Mouse (Mus musculus): Measurements from ENCODE around the gene Vps29. TPM values are rescaled to one million over a fixed set of nuclear protein-coding genes. Genes with fewer than 3 reads are reported as not detected.

The Vps29 gene
- polyA plus RNA-seq, 1 experiment from 2014 or later: 184 TPM

DNA sequence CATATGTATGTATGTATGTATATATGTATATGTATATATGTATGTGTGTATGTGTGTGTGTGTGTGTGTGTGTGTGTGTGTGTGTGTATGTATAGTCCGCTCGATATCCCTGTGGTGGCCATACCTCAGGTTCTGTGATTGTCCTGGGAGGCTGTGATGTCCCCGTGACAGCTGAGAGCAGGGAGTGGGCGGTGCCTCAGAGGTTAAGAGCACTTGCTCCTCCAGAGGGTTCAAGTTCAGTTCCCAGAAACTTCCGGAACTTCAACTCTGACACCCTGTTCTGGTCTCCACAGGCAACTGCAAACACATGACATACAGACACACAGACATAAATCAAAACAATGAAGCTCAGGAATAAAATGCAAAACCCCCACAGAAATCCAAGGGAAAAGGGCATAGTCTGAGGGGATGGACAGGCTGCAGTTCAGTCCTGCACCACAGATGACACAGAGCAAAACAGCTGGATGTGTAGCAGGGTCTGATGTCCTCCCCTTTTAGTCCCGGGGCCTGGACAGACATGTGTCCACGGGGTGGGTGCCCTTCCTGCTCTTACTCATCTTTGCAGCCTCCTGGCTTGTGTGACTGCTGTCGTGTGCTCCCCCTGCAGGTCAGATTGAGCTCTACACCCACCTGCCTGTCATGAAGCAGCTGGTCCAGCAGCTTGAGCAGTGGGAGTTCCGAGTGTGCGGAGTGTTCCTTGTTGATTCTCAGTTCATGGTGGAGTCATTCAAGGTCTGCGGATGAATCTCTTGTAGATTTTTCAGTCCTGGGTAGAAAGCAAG, 25.4 kb downstream of the Vps29 start:
- H3K4me3 ChIP-seq (replicated peaks): no peak overlapping the region
- H3K9me3 ChIP-seq (replicated peaks): no peaks in the 10 kb centered on the region
- H3K9ac ChIP-seq: no peak overlapping the region
- WGBS: 55% methylated on average over 11 of the region's 11 CpGs
- no peak overlapping the region for H3K4me2 ChIP-seq (replicated peaks)
- ATAC-seq (ENCODE audit: insufficient number of reproducible peaks, low FRiP score, low TSS enrichment, low read depth): peak; percentile 34; the same call in 1 of the 2 replicates
- H3K27me3 ChIP-seq: no peaks in the 10 kb centered on the region
- peaks cover 46% of the 10 kb centered on the region for H3K36me3 ChIP-seq
- no peaks in the 10 kb centered on the region for H3K4me1 ChIP-seq
- H3K27ac ChIP-seq (replicated peaks): no peak overlapping the region

GRCm38 (mm10) chr5:122390006-122390405, 35.8 kb downstream of the Vps29 start:
- no peak for ATAC-seq (ENCODE audit: insufficient number of reproducible peaks, low FRiP score, low TSS enrichment, low read depth)
- Histone ChIP-seq H3K9me3 (replicated peaks) (no peaks in the 10 kb centered on the region), H3K4me3 (replicated peaks) (no peak overlapping the region), H3K27me3 (no peaks in the 10 kb centered on the region), H3K27ac (replicated peaks) (no peak overlapping the region), H3K9ac (no peak overlapping the region), H3K4me2 (replicated peaks) (no peak overlapping the region), H3K36me3 (no peaks in the 10 kb centered on the region), H3K4me1 (peaks cover 11% of the 10 kb centered on the region)
- WGBS: 86% methylated on average over 5 of the region's 5 CpGs

GRCm38 (mm10) chr5:122390671-122391070, 36.5 kb downstream of the Vps29 start:
- Histone ChIP-seq H3K4me3 (replicated peaks) (no peak overlapping the region), H3K27ac (replicated peaks) (no peak overlapping the region), H3K36me3 (no peaks in the 10 kb centered on the region), H3K9ac (no peak overlapping the region), H3K27me3 (no peaks in the 10 kb centered on the region), H3K4me1 (peaks cover 11% of the 10 kb centered on the region), H3K9me3 (replicated peaks) (no peaks in the 10 kb centered on the region), H3K4me2 (replicated peaks) (no peak overlapping the region)
- no peak for ATAC-seq (ENCODE audit: insufficient number of reproducible peaks, low FRiP score, low TSS enrichment, low read depth)

- Histone ChIP-seq H3K27me3 (no peaks in the 10 kb centered on the region), H3K4me2 (replicated peaks) (peak overlapping the region; percentile 77), H3K9ac (no peak overlapping the region), H3K4me3 (replicated peaks) (peak overlapping the region; percentile 76), H3K27ac (replicated peaks) (no peak overlapping the region), H3K4me1 (peaks cover 11% of the 10 kb centered on the region), H3K36me3 (no peaks in the 10 kb centered on the region), H3K9me3 (replicated peaks) (no peaks in the 10 kb centered on the region)
- no peak for ATAC-seq (ENCODE audit: insufficient number of reproducible peaks, low FRiP score, low TSS enrichment, low read depth)
- WGBS: 53% methylated on average over 16 of the region's 16 CpGs
These were observed 37.1 kb downstream of the Vps29 start for GRCm38 (mm10) chr5:122391178-122391785.

GRCm38 (mm10) chr5:122391786-122392180, 37.6 kb downstream of the Vps29 start, which contains the start of gene Arpc3:
Gene Arpc3 (plus strand): TSS chr5:122391878.
- H3K27ac ChIP-seq (replicated peaks): 0 out of 2 replicates have a peak within 1 kb of the TSS, but pooled peaks have one; percentile 24
- WGBS: under 1% methylated on average over 39 of the region's 39 CpGs

GRCm38 (mm10) chr5:122392227-122393004, 38.2 kb downstream of the Vps29 start:
- H3K4me1 ChIP-seq: peaks cover 11% of the 10 kb centered on the region
- H3K9me3 ChIP-seq (replicated peaks): no peaks in the 10 kb centered on the region
- H3K4me3 ChIP-seq (replicated peaks): peak overlapping the region; percentile 76
- H3K27me3 ChIP-seq: no peaks in the 10 kb centered on the region
- peak overlapping the region; percentile 77 for H3K4me2 ChIP-seq (replicated peaks)
- WGBS: 13% methylated on average over 19 of the region's 19 CpGs
- H3K9ac ChIP-seq: peak overlapping the region; percentile 68
- no peak for ATAC-seq (ENCODE audit: insufficient number of reproducible peaks, low FRiP score, low TSS enrichment, low read depth)
- peaks cover 10% of the 10 kb centered on the region; the same call in 1 of the 2 replicates for H3K36me3 ChIP-seq
- 0 out of 2 replicates have a peak overlapping the region, but pooled peaks have one; percentile 24 for H3K27ac ChIP-seq (replicated peaks)

More at GRCm38 (mm10) chr5:122391786-122392180, 37.6 kb downstream of the Vps29 start, which contains the start of gene Arpc3:
- Histone ChIP-seq H3K27me3 (no peaks in the 10 kb centered on the region), H3K9me3 (replicated peaks) (no peaks in the 10 kb centered on the region), H3K4me2 (replicated peaks) (peak within 1 kb of the TSS; percentile 77), H3K4me3 (replicated peaks) (peak within 1 kb of the TSS; percentile 76), H3K9ac (peak within 1 kb of the TSS; percentile 68), H3K36me3 (peaks cover 3% of the 10 kb centered on the region; the same call in 1 of the 2 replicates), H3K4me1 (peaks cover 11% of the 10 kb centered on the region)
- peak; percentile 83 for ATAC-seq (ENCODE audit: insufficient number of reproducible peaks, low FRiP score, low TSS enrichment, low read depth)

- Histone ChIP-seq H3K27ac (replicated peaks) (no peak overlapping the region), H3K4me3 (replicated peaks) (no peak overlapping the region), H3K9me3 (replicated peaks) (no peaks in the 10 kb centered on the region), H3K9ac (no peak overlapping the region), H3K27me3 (no peaks in the 10 kb centered on the region), H3K36me3 (peaks cover 18% of the 10 kb centered on the region; the same call in 1 of the 2 replicates), H3K4me2 (replicated peaks) (no peak overlapping the region), H3K4me1 (peaks cover 11% of the 10 kb centered on the region)
- ATAC-seq (ENCODE audit: insufficient number of reproducible peaks, low FRiP score, low TSS enrichment, low read depth): no peak
- WGBS: 48% methylated on average over 2 of the region's 2 CpGs
These were observed 39.7 kb downstream of the Vps29 start for GRCm38 (mm10) chr5:122393887-122394286.

GRCm38 (mm10) chr5:122396791-122397190, 42.6 kb downstream of the Vps29 start:
- WGBS: 89% methylated on average over 10 of the region's 10 CpGs
- Histone ChIP-seq H3K4me3 (replicated peaks) (no peak overlapping the region), H3K4me1 (peaks cover 11% of the 10 kb centered on the region), H3K36me3 (peaks cover 38% of the 10 kb centered on the region), H3K27ac (replicated peaks) (no peak overlapping the region), H3K27me3 (no peaks in the 10 kb centered on the region), H3K4me2 (replicated peaks) (no peak overlapping the region), H3K9ac (no peak overlapping the region), H3K9me3 (replicated peaks) (no peaks in the 10 kb centered on the region)
- 0 out of 2 replicates have a peak, but pooled peaks have one; percentile 16 for ATAC-seq (ENCODE audit: insufficient number of reproducible peaks, low FRiP score, low TSS enrichment, low read depth)

DNA sequence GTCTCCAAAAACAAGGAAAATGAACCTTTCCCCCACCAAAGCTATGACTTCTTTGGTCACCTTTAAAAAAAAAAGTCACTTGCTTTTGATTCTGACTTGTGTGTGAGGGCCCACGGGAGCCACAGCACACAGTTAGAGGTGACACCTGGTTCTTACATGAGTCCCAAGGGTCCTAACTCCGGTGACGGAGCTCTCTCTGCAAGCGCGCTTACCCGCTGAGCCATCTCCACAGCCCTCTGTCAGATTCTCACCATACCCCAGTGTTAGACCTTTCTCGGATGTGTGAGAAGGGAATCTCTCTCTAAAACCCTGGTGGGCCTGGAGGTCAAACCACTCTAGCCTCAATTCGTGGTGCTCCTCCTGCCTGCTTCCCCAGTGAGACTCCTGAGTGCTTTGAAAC, 43.3 kb downstream of the Vps29 start:
- H3K9me3 ChIP-seq (replicated peaks): no peaks in the 10 kb centered on the region
- no peaks in the 10 kb centered on the region for H3K27me3 ChIP-seq
- no peak overlapping the region for H3K9ac ChIP-seq
- ATAC-seq (ENCODE audit: insufficient number of reproducible peaks, low FRiP score, low TSS enrichment, low read depth): no peak
- H3K4me1 ChIP-seq: peaks cover 9% of the 10 kb centered on the region
- peaks cover 45% of the 10 kb centered on the region for H3K36me3 ChIP-seq
- WGBS: 89% methylated on average over 8 of the region's 8 CpGs
- no peak overlapping the region for H3K4me3 ChIP-seq (replicated peaks)
- no peak overlapping the region for H3K27ac ChIP-seq (replicated peaks)
- H3K4me2 ChIP-seq (replicated peaks): no peak overlapping the region

DNA sequence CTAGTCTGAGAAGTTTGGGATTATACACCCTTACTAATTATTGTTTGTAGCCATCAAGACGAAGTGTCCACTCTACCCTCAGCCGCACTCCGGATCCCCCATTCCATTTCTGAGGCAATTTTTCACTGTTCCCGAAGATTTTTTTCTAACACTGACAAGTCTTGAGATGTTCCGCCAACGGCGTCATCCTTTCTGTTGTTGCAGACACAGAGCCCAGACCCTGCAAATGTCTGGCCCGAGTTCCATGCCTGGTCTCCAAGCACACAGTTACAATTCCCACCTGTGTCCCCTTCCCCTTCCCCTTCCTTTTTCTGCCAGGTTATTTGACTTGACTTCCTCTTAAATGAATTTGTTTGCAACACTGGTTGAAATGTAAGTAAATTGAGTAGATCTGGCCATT, 45.7 kb downstream of the Vps29 start:
- Histone ChIP-seq H3K4me3 (replicated peaks) (no peak overlapping the region), H3K4me1 (no peaks in the 10 kb centered on the region), H3K27ac (replicated peaks) (no peak overlapping the region), H3K36me3 (peaks cover 69% of the 10 kb centered on the region), H3K4me2 (replicated peaks) (no peak overlapping the region), H3K9me3 (replicated peaks) (no peaks in the 10 kb centered on the region), H3K27me3 (no peaks in the 10 kb centered on the region), H3K9ac (no peak overlapping the region)
- 92% methylated on average over 8 of the region's 8 CpGs for WGBS
- ATAC-seq (ENCODE audit: insufficient number of reproducible peaks, low FRiP score, low TSS enrichment, low read depth): no peak

Measured in embryonic facial prominence, embryonic 15.5 days (tissue).